Mouse (Mus musculus) cerebellum, adult 8-10 months (tissue): ENCODE results near the gene Slx4.
"Not testable (repeated sequence)": the region's sequence is repeated elsewhere in the genome, so short reads cannot be mapped to it uniquely, and the experiment has no call there.

Experiments used
- DNase-seq: peaks from one replicate; pipeline ENCODE4 v3.0.0; 2022

Slx4 gene

GRCm38 (mm10) chr16:4012882-4013570 lies 9.5 kb upstream of the Slx4 start:
- DNase-seq, result no peak

GRCm38 (mm10) chr16:3988410-3988809 lies 15.2 kb downstream of the Slx4 start:
- DNase-seq, result no peak

- DNase-seq, result no peak
Observed at GRCm38 (mm10) chr16:3983146-3983700, 20.3 kb downstream of the Slx4 start.

- no peak for DNase-seq
Observed at GRCm38 (mm10) chr16:3982173-3982572, 21.4 kb downstream of the Slx4 start.

- no peak for DNase-seq
Observed at GRCm38 (mm10) chr16:3976712-3977111, 26.9 kb downstream of the Slx4 start.

- no peak for DNase-seq
Observed at GRCm38 (mm10) chr16:3976251-3976671, 27.3 kb downstream of the Slx4 start, which contains the start of gene Nlrc3. Gene Nlrc3 (minus strand): TSS chr16:3976632.

- no peak for DNase-seq
Observed at GRCm38 (mm10) chr16:3975658-3976057, 27.9 kb downstream of the Slx4 start.

- not testable (repeated sequence) for DNase-seq
Observed at GRCm38 (mm10) chr16:3974456-3974855, 29.1 kb downstream of the Slx4 start.

GRCm38 (mm10) chr16:3965534-3965933 lies 38.0 kb downstream of the Slx4 start:
- DNase-seq, result no peak

GRCm38 (mm10) chr16:3964990-3965389 lies 38.6 kb downstream of the Slx4 start:
- DNase-seq, result peak; percentile 38

- DNase-seq, result peak; percentile 57
Observed at GRCm38 (mm10) chr16:3959261-3959660, 44.3 kb downstream of the Slx4 start.

- DNase-seq, result peak; percentile 50
Observed at GRCm38 (mm10) chr16:3956369-3956768, 47.2 kb downstream of the Slx4 start.

- DNase-seq, result no peak
Observed at GRCm38 (mm10) chr16:3951141-3951540, 52.4 kb downstream of the Slx4 start.

- no peak for DNase-seq
Observed at GRCm38 (mm10) chr16:3934701-3935100, 68.9 kb downstream of the Slx4 start.

GRCm38 (mm10) chr16:3934091-3934490 lies 69.5 kb downstream of the Slx4 start:
- DNase-seq, result no peak

GRCm38 (mm10) chr16:3933536-3933935 lies 70.0 kb downstream of the Slx4 start:
- DNase-seq, result no peak

- no peak for DNase-seq
Observed at GRCm38 (mm10) chr16:3929151-3929550, 74.4 kb downstream of the Slx4 start.
